Mouse (Mus musculus) spleen, postnatal 4 days (tissue): ENCODE results near the gene Gm12253.

Experiments used
- DNase-seq, 2 experiments: peaks; one replicate each; pipeline ENCODE4 v3.0.0; 2022; ENCODE audit warnings: low spot score in 2 of 2

Gm12253 gene

DNA sequence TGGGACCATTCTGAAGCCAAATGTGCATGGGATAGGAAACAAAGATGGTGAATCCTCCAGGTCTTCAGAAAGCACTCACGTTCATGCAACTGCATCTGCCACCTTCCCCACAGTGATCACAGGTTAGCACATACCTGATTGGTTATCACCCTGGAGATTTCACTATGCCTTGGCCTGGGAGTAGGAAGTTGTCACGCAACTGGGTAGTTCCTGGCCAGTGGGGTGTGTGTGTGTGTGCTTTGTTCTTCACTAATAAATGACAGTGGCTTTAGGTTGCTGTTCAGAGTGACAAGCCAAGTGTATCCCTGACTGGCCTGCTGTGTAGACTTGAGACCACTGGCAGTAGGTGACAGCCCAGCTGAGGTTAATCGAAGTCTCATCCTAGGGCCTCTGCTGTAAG is at the start of gene Gm12253:
Gene Gm12253 (plus strand): TSS at position 301 of the 400 bp plus-strand sequence.
- DNase-seq, result no peak

DNA sequence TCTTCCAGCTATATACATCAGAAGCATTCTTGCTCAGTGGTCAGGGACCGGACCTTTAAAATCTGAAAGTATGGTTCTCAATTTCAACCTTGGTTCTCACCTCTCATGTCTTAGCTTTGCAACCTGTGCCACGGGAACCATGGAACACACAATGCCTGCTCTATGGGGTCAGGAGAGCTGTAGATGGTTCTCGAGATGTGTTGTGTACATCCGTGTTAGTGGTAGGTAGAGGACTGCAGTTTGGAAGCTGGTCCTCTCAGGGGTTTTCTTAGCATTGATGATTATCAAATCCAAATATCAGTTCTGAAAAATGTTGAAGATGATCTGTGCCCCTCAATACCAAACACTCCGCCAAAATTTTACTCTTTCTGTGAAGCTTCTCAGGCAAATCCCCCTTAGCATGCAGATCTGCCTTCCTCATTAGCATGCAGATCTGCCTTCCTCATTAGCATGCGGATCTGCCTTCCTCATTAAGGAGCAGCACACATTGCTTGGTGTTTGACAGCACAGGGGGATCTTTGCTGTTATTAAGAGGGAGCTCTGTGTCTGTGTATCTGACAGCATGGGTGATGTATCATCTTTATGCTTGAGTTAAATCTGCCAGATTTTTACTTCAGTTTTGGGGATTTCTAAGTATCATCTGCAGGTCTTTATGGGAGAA is 32.2 kb upstream of the Gm12253 start:
- DNase-seq, result no peak

DNA sequence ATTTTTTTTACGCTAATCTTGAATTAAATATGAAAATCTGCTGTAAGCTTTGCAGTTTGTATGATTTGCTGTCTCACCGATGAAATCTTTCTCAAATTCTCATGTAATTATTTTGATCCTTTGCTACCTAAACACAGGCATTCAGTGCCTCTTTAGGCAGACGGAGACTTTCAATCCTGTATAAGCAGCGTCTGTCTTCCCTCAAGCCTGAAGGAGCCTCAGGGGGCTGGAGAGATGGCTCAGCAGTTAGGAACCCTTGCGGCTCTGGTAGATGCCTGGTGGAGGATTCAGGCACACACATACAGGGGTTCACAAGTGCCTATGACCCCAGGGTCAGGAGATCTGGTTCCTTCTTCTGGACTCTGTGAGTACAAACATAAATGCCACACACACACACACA is 31.7 kb upstream of the Gm12253 start:
- DNase-seq, result no peak

DNA sequence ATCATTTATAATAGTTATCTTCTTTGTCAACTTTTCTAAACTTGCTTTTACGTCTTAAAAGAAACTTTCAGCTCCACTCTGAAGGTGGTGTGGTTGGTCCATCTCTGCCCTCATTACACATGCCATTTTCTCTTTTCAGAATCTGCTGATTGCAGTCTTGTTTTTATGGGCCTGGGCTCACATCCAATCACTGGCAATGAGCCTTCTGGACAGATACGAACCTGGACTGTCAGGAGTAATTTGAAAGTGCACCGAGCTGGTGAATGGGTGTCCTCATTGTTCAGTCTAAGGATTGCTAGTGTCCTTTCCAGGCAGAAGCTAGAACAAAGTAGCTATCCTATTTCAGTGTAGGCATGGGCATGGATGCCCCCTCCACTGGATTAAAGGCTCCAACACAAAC is 24.3 kb upstream of the Gm12253 start:
- no peak for DNase-seq

DNA sequence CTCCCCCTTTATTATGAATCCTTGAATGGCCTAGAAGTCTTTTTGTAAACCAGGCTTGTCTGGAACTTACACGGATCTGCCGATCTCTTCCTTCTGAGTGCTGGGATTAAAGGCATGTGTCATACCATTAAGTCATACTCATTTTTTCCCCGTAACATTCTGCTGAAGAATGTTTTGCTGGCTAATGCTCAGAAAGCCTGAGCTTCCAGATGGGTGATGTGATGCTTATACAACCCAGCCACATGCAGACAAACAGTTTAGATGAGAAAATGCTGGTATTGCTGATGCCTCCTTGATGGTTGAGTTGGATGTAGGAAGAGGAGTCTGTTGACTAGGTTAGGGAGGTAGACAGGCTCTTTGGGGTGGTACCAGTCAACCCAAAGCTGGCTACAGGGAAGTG is 14.0 kb upstream of the Gm12253 start:
- no peak for DNase-seq

DNA sequence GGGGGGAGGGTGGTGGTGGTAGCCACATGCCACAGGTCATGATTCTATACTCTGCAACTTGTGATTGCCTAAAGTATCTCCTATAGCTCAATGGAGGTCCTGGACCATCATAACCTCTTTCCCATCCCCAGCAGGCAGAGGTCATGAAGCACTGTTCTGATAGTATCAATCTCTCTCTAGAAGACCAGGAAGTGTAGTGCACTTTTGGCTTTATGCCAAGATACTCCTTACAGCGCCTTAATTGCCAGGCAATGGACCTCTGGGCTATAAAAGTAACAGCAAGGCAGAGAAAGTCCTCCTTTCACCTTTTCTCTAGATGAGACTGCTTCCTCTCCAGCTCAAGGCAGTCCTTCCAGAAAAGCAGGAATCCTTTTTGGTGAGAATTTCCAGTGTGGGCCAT is 11.5 kb upstream of the Gm12253 start, which contains the start of gene 1810065E05Rik:
Gene 1810065E05Rik (plus strand): TSS at position 297 of the 400 bp plus-strand sequence.
- no peak for DNase-seq

DNA sequence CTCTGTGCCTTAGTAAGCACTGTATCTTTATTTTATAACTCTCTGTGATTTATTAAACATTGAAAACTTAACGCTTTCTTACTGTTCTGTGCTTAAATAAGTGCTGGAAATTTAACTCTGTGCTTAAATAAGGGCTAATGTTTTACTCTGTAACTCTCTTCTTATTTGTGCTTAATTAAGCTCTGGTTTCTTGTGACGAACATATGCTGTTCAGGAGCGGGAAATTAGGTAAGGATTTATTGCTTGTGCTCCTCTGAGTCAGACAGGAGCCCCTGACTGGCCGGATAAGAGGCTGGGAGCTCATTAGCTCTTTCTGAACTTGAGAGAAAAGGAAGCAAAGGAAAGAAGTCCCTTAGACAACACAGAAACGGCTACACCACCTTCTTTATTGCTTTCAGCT is 5.5 kb downstream of the Gm12253 start:
- DNase-seq, result no peak

DNA sequence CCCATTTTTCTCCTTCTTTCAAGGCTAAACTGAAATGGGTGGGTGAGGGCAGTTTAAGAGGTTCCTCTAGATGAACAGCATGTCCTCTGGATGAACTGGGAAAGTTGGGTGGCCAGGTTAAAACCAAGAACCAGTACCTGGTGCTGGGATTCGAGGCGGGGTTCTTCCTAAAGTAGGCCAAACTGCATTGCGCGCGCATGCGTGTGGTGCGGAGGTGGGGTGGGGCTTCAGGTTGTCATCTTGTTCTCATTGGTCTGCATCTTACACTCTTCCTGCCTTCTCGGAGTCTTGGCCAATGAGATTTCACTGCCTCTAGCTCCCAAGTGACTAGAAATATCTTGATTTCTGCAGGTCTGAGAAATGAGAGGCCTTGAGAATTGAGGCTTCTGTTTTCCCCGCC is 20.4 kb downstream of the Gm12253 start, which contains the start of gene Lypd9:
Gene Lypd9 (minus strand): TSS at position 165 of the 400 bp plus-strand sequence.
- DNase-seq, result no peak

DNA sequence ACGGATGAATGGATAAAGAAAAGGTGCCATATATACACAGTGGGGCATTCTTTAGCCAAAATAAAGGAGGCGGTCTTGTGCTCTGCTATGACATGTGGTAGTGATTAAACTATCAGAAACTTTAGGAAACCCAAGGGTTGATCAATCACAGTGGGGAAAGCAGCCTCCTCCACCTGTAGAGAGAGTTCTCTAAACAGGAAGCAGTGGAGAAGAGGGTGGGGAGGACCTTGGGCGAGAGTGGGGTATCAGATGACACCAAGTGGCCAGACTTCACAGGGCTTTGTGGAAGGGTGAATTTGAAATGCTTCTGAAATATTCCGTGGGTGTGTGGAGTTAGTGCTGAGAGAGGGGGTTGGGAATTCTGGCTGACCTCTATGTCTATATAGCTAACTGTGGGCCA is 21.2 kb downstream of the Gm12253 start:
- DNase-seq, result no peak

DNA sequence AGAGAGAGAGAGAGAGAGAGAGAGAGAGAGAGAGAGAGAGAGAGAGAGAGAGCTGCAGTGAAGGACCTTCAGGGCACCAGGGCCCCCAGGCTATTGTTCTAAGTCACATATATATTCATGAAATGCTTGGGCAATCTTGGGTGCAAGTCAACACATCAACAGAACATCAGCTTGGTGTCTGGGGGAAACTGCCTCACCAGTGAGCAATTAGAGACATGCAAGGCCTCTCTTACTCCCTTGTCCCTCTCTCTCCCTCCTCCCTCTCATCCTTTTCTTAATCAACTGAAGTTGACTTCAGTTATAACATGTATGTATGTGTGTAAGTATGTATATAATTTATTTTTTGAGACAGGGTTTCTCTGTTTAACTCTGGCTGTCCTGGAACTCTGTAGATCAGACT is 29.8 kb downstream of the Gm12253 start, which contains the start of gene Olfr30:
Gene Olfr30 (minus strand): TSS at position 101 of the 400 bp plus-strand sequence.
- no peak for DNase-seq
